ENCODE assay signal across 19 mouse cellular contexts in the genomic region with DNA sequence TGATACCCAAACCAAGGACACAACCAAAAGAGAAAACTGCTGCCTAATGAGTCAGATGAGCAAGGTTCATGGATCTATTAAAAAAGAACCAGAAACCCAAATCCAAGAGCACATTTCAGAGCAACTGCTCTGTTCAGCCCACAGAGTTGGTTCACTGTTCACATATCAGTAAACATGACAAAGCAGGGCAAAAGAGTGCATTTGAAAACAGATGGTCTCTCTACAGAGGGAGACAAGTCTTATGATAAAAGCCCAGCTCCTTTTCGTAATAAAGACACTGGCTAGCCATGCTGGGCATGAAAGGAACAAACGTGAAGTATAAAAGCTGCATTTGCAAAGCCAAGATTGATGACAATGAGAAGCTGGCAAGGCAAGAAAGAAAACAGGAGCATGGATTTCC.
A peak's percentile ranks its signal among the peaks of the same experiment; 100 is the strongest.
DNase-seq lines count a peak whose midpoint lies in the region; ATAC-seq and TF ChIP-seq lines count a peak whose summit lies in the region.
"Had no signal": no experiment of that assay in that cellular context is flagged by ENCODE, and none has a peak within 500 bp of the region (broad histone marks: within the 10 kb centered on the region; RNA-seq: fewer than 3 reads in every experiment).

No protein-coding gene starts in this region.

- H3K4me1 ChIP-seq in forebrain, embryonic 16.5 days (replicated peaks; ENCODE audit: control insufficient read depth, insufficient read depth, low read length): no peaks in the 10 kb centered on the region
- no peaks in the 10 kb centered on the region for H3K4me1 ChIP-seq in forebrain, embryonic 11.5 days (replicated peaks; ENCODE audit: control insufficient read depth, insufficient read depth, low read length)
- H3K4me1 ChIP-seq: embryonic facial prominence, embryonic 12.5 days; forebrain, embryonic 12.5 days; heart, embryonic 15.5 days had no signal

- no peaks in the 10 kb centered on the region for H3K36me3 ChIP-seq in forebrain, embryonic 16.5 days (ENCODE audit: control insufficient read depth, insufficient read depth)
- no peaks in the 10 kb centered on the region for H3K36me3 ChIP-seq in forebrain, embryonic 11.5 days (ENCODE audit: control insufficient read depth, insufficient read depth, low read length)
- H3K36me3 ChIP-seq: embryonic facial prominence, embryonic 12.5 days; forebrain, embryonic 12.5 days; heart, embryonic 15.5 days had no signal

- no peak for TF ChIP-seq CTCF in brain, embryonic 14.5 days (IDR thresholded peaks at IDR 0.05; ENCODE audit: borderline replicate concordance, extremely low read depth, insufficient read depth, insufficient read length)

- peak; percentile 38; the same call in 1 of the 2 replicates for ATAC-seq in forebrain, embryonic 16.5 days
- no peak for ATAC-seq in forebrain, embryonic 11.5 days (replicated peaks; ENCODE audit: low FRiP score)
- ATAC-seq: intestine, embryonic 16.5 days had no signal

- DNase-seq in forebrain, embryonic 11.5 days (ENCODE audit: low spot score): no peak
- peak; percentile 62 for DNase-seq in Muller cell, postnatal 12 days (ENCODE audit: inconsistent ontology term)
- DNase-seq in adrenal gland, adult 8-10 months: peak; percentile 43
- DNase-seq in brain, embryonic 14.5 days (ENCODE audit: low read depth): peak; percentile 56
- no peak for DNase-seq in gastrocnemius, adult 18-20 months (ENCODE audit: low spot score)
- DNase-seq: cerebellum, adult 11-12 months; cerebellum, adult 9-10 months; cerebellum, postnatal 25 days; gastrocnemius, postnatal 14 days; heart, adult 2 months; heart, postnatal 14 days; kidney, adult 2 months had no signal

- no peak overlapping the region for H3K4me3 ChIP-seq in forebrain, embryonic 16.5 days (replicated peaks; ENCODE audit: low read length)
- H3K4me3 ChIP-seq in forebrain, embryonic 11.5 days (ENCODE audit: low read depth, low read length): no peak overlapping the region
- H3K4me3 ChIP-seq: embryonic facial prominence, embryonic 12.5 days; forebrain, embryonic 12.5 days; heart, adult 2 months; heart, embryonic 15.5 days had no signal

- H3K9ac ChIP-seq in forebrain, embryonic 16.5 days (replicated peaks; ENCODE audit: low read depth, low read length): no peak overlapping the region
- H3K9ac ChIP-seq in forebrain, embryonic 11.5 days (ENCODE audit: low read length): no peak overlapping the region
- H3K9ac ChIP-seq: embryonic facial prominence, embryonic 12.5 days; forebrain, embryonic 12.5 days; heart, embryonic 15.5 days; hindbrain, embryonic 14.5 days had no signal

- H3K9me3 ChIP-seq in forebrain, embryonic 16.5 days (ENCODE audit: control insufficient read depth, low read length): no peaks in the 10 kb centered on the region
- no peaks in the 10 kb centered on the region for H3K9me3 ChIP-seq in forebrain, embryonic 11.5 days (ENCODE audit: control insufficient read depth, low read length)
- H3K9me3 ChIP-seq: embryonic facial prominence, embryonic 12.5 days; forebrain, embryonic 12.5 days; heart, embryonic 15.5 days had no signal

- WGBS in forebrain, embryonic 16.5 days: 12% methylated on average over 2 of the region's 2 CpGs
- 54% methylated on average over 2 of the region's 2 CpGs for WGBS in forebrain, embryonic 11.5 days

- H3K4me2 ChIP-seq in forebrain, embryonic 16.5 days (ENCODE audit: low read length): no peak overlapping the region
- no peak overlapping the region for H3K4me2 ChIP-seq in forebrain, embryonic 11.5 days (ENCODE audit: low read depth, low read length, severe bottlenecking)
- H3K4me2 ChIP-seq: embryonic facial prominence, embryonic 12.5 days; forebrain, embryonic 12.5 days; heart, embryonic 11.5 days; heart, embryonic 15.5 days; hindbrain, embryonic 14.5 days had no signal

- no peaks in the 10 kb centered on the region for H3K27me3 ChIP-seq in forebrain, embryonic 16.5 days (replicated peaks; ENCODE audit: control insufficient read depth, insufficient read depth, low read length)
- no peaks in the 10 kb centered on the region for H3K27me3 ChIP-seq in forebrain, embryonic 11.5 days (ENCODE audit: control insufficient read depth, insufficient read depth, low read length)
- H3K27me3 ChIP-seq: embryonic facial prominence, embryonic 12.5 days; forebrain, embryonic 12.5 days; heart, embryonic 15.5 days had no signal

- no peak for TF ChIP-seq POLR2A in brain, embryonic 14.5 days (IDR thresholded peaks at IDR 0.05; ENCODE audit: borderline replicate concordance, extremely low read depth, insufficient read depth, insufficient read length, poor library complexity, severe bottlenecking)

- no peak overlapping the region for H3K27ac ChIP-seq in forebrain, embryonic 16.5 days (ENCODE audit: low read length)
- no peak overlapping the region for H3K27ac ChIP-seq in forebrain, embryonic 11.5 days (ENCODE audit: low read depth, low read length)
- H3K27ac ChIP-seq: embryonic facial prominence, embryonic 12.5 days; forebrain, embryonic 12.5 days; heart, adult 2 months; heart, embryonic 15.5 days; hindbrain, embryonic 14.5 days had no signal

Comparison
In these comparisons a context has a peak if more than half of its experiments do, and no peak if none do; other contexts are left out.
1. DNase-seq: peak in Muller cell, postnatal 12 days (single experiment), adrenal gland, adult 8-10 months (single experiment) and brain, embryonic 14.5 days (single experiment); none in forebrain, embryonic 11.5 days (single experiment) and gastrocnemius, adult 18-20 months (single experiment).